Mouse (Mus musculus) forebrain, embryonic 12.5 days (tissue): ENCODE data around the gene Elfn2. TPM values are rescaled to one million over a fixed set of nuclear protein-coding genes. Genes with fewer than 3 reads are reported as not detected.
A peak's percentile ranks its signal among the peaks of the same experiment; 100 is the strongest.

ENCODE experiments used
- ATAC-seq: fragments of 200-750 bp; cut with Nextera tagmentation; 2 replicates; pipeline ENCODE4 v1.8.0; 2017; ENCODE audit warnings: moderate TSS enrichment; ENCODE audit not compliant: low FRiP score
- H3K27ac ChIP-seq: fragments of 300-500 bp; sonication (generic); 2 replicates; pipeline ENCODE4 v1.5.1; 2016; ENCODE audit warnings: mild to moderate bottlenecking
- H3K27me3 ChIP-seq: fragments of 300-500 bp; sonication (generic); 2 replicates; pipeline ENCODE4 v1.6.1; 2016; ENCODE audit warnings: mild to moderate bottlenecking
- H3K36me3 ChIP-seq: fragments of 300-500 bp; sonication (generic); replicated peaks from 2 replicates; pipeline ENCODE4 v1.6.1; 2016; ENCODE audit warnings: mild to moderate bottlenecking
- H3K4me1 ChIP-seq: fragments of 300-500 bp; sonication (generic); 2 replicates; pipeline ENCODE4 v1.6.1; 2016
- H3K4me2 ChIP-seq: fragments of 300-500 bp; sonication (generic); 2 replicates; pipeline ENCODE4 v1.6.1; 2016; ENCODE audit warnings: mild to moderate bottlenecking, moderate library complexity
- H3K4me3 ChIP-seq: fragments of 300-500 bp; sonication (generic); replicated peaks from 2 replicates; pipeline ENCODE4 v1.5.1; 2016; ENCODE audit warnings: mild to moderate bottlenecking
- H3K9ac ChIP-seq: fragments of 300-500 bp; sonication (generic); 2 replicates; pipeline ENCODE4 v1.6.1; 2016; ENCODE audit warnings: mild to moderate bottlenecking
- H3K9me3 ChIP-seq: fragments of 300-500 bp; sonication (generic); 2 replicates; pipeline ENCODE4 v1.6.1; 2016
- WGBS: fragments of 180-500 bp; shearing (Covaris S2); methylation state at CpG from one replicate; pipeline ENCODE4 v1.1.7; 2016; 5-methylcytosine and 5-hydroxymethylcytosine counted together
- polyA plus RNA-seq: library from polyadenylated mRNA; unstranded; fragments of >200 nt; fragmentation: Nextera tagmentation; extraction: Ambion mirVana; gene quantifications from 2 replicates; pipeline ENCODE4 v1.2.1, GENCODE M21; 2016

Elfn2 gene
- polyA plus RNA-seq, 1 experiment from 2014 or later, result 1.2 TPM

- Histone ChIP-seq H3K27me3 (peaks cover 69% of the 10 kb centered on the region), H3K4me2 (no peak overlapping the region), H3K4me3 (no peak overlapping the region), H3K4me1 (peaks cover 28% of the 10 kb centered on the region), H3K27ac (no peak overlapping the region), H3K36me3 (no peaks in the 10 kb centered on the region), H3K9ac (no peak overlapping the region), H3K9me3 (no peaks in the 10 kb centered on the region)
- 57% methylated on average over 6 of the region's 6 CpGs for WGBS
- no peak for ATAC-seq
These were observed 43.6 kb downstream of the Elfn2 start for GRCm38 (mm10) chr15:78674912-78675412.

GRCm38 (mm10) chr15:78673436-78673835, 45.1 kb downstream of the Elfn2 start:
- Histone ChIP-seq H3K4me3 (no peak overlapping the region), H3K9me3 (no peaks in the 10 kb centered on the region), H3K4me2 (no peak overlapping the region), H3K27ac (no peak overlapping the region), H3K9ac (no peak overlapping the region), H3K4me1 (peaks cover 31% of the 10 kb centered on the region), H3K36me3 (no peaks in the 10 kb centered on the region), H3K27me3 (peaks cover 61% of the 10 kb centered on the region)
- ATAC-seq, result no peak
- WGBS, result 88% methylated on average over 19 of the region's 19 CpGs

GRCm38 (mm10) chr15:78670341-78670740, 48.2 kb downstream of the Elfn2 start:
- no peak overlapping the region for H3K9ac ChIP-seq
- no peak overlapping the region for H3K27ac ChIP-seq
- no peak overlapping the region for H3K4me2 ChIP-seq
- peaks cover 24% of the 10 kb centered on the region for H3K4me1 ChIP-seq
- H3K27me3 ChIP-seq, result peaks cover 50% of the 10 kb centered on the region
- no peaks in the 10 kb centered on the region for H3K36me3 ChIP-seq
- H3K9me3 ChIP-seq, result no peaks in the 10 kb centered on the region
- WGBS, result 21% methylated on average over 5 of the region's 5 CpGs
- peak; percentile 36; the same call in 1 of the 2 replicates for ATAC-seq
- H3K4me3 ChIP-seq, result no peak overlapping the region

GRCm38 (mm10) chr15:78669221-78669871, 49.2 kb downstream of the Elfn2 start:
- Histone ChIP-seq H3K27me3 (peaks cover 43% of the 10 kb centered on the region), H3K9me3 (no peaks in the 10 kb centered on the region), H3K4me3 (no peak overlapping the region), H3K4me2 (no peak overlapping the region), H3K36me3 (no peaks in the 10 kb centered on the region), H3K4me1 (peaks cover 19% of the 10 kb centered on the region), H3K9ac (no peak overlapping the region), H3K27ac (no peak overlapping the region)
- 74% methylated on average over 10 of the region's 10 CpGs for whole genome bisulfite sequencing
- ATAC-seq, result no peak

- peaks cover 2% of the 10 kb centered on the region; the same call in 1 of the 2 replicates for H3K4me1 ChIP-seq
- no peak for ATAC-seq
- no peaks in the 10 kb centered on the region for H3K36me3 ChIP-seq
- no peaks in the 10 kb centered on the region for H3K9me3 ChIP-seq
- WGBS, result 69% methylated on average over 5 of the region's 5 CpGs
- no peak overlapping the region for H3K4me3 ChIP-seq
- H3K9ac ChIP-seq, result no peak overlapping the region
- H3K27me3 ChIP-seq, result no peaks in the 10 kb centered on the region
- H3K4me2 ChIP-seq, result no peak overlapping the region
- no peak overlapping the region for H3K27ac ChIP-seq
These were observed 54.3 kb downstream of the Elfn2 start for GRCm38 (mm10) chr15:78664268-78664667.

GRCm38 (mm10) chr15:78651169-78651568, 67.4 kb downstream of the Elfn2 start:
- no peak for ATAC-seq
- no peaks in the 10 kb centered on the region for H3K36me3 ChIP-seq
- no peak overlapping the region for H3K4me3 ChIP-seq

GRCm38 (mm10) chr15:78647746-78648145, 70.8 kb downstream of the Elfn2 start:
- Histone ChIP-seq H3K36me3 (no peaks in the 10 kb centered on the region), H3K4me3 (no peak overlapping the region), H3K4me2 (no peak overlapping the region), H3K4me1 (peaks cover 18% of the 10 kb centered on the region), H3K27me3 (no peaks in the 10 kb centered on the region), H3K9me3 (no peaks in the 10 kb centered on the region), H3K27ac (no peak overlapping the region), H3K9ac (no peak overlapping the region)
- no peak for ATAC-seq
- WGBS, result 76% methylated on average over 4 of the region's 4 CpGs

More at GRCm38 (mm10) chr15:78651169-78651568, 67.4 kb downstream of the Elfn2 start:
- Histone ChIP-seq H3K27ac (no peak overlapping the region), H3K27me3 (no peaks in the 10 kb centered on the region), H3K9ac (no peak overlapping the region), H3K4me1 (peaks cover 4% of the 10 kb centered on the region; the same call in 1 of the 2 replicates), H3K9me3 (no peaks in the 10 kb centered on the region), H3K4me2 (no peak overlapping the region)
- WGBS, result 28% methylated on average over 4 of the region's 4 CpGs

- no peak overlapping the region for H3K4me2 ChIP-seq
- H3K4me3 ChIP-seq, result no peak overlapping the region
- H3K9ac ChIP-seq, result 0 out of 2 replicates have a peak overlapping the region, but pooled peaks have one; percentile 21
- WGBS, result 56% methylated on average over 8 of the region's 8 CpGs
- no peak overlapping the region for H3K27ac ChIP-seq
- no peak for ATAC-seq
- H3K27me3 ChIP-seq, result peaks cover 4% of the 10 kb centered on the region; the same call in 1 of the 2 replicates
- peaks cover 23% of the 10 kb centered on the region for H3K4me1 ChIP-seq
- no peaks in the 10 kb centered on the region for H3K9me3 ChIP-seq
- no peaks in the 10 kb centered on the region for H3K36me3 ChIP-seq
These were observed 74.0 kb downstream of the Elfn2 start for GRCm38 (mm10) chr15:78644606-78645005.

GRCm38 (mm10) chr15:78643633-78644032, 74.9 kb downstream of the Elfn2 start:
- Histone ChIP-seq H3K9ac (no peak overlapping the region), H3K36me3 (no peaks in the 10 kb centered on the region), H3K4me1 (peaks cover 21% of the 10 kb centered on the region), H3K27me3 (peaks cover 4% of the 10 kb centered on the region; the same call in 1 of the 2 replicates), H3K4me2 (no peak overlapping the region), H3K4me3 (no peak overlapping the region), H3K9me3 (no peaks in the 10 kb centered on the region), H3K27ac (no peak overlapping the region)
- WGBS, result 22% methylated on average over 6 of the region's 6 CpGs
- ATAC-seq, result no peak

- H3K4me1 ChIP-seq, result peaks cover 74% of the 10 kb centered on the region
- H3K4me3 ChIP-seq, result no peak overlapping the region
- H3K36me3 ChIP-seq, result no peaks in the 10 kb centered on the region
- H3K27me3 ChIP-seq, result peaks cover 1% of the 10 kb centered on the region; the same call in 1 of the 2 replicates
- no peak overlapping the region for H3K9ac ChIP-seq
- 44% methylated on average over 7 of the region's 7 CpGs for WGBS
- no peak overlapping the region for H3K4me2 ChIP-seq
- H3K27ac ChIP-seq, result no peak overlapping the region
- no peaks in the 10 kb centered on the region for H3K9me3 ChIP-seq
- no peak for ATAC-seq
These were observed 83.3 kb downstream of the Elfn2 start for GRCm38 (mm10) chr15:78635231-78635630.

- H3K36me3 ChIP-seq, result no peaks in the 10 kb centered on the region
- peak overlapping the region; percentile 51 for H3K27ac ChIP-seq
- H3K27me3 ChIP-seq, result no peaks in the 10 kb centered on the region
- H3K4me1 ChIP-seq, result peaks cover 74% of the 10 kb centered on the region
- no peak overlapping the region for H3K4me2 ChIP-seq
- no peak overlapping the region for H3K9ac ChIP-seq
- peak; percentile 84 for ATAC-seq
- WGBS, result 31% methylated on average over 10 of the region's 10 CpGs
- no peak overlapping the region for H3K4me3 ChIP-seq
- no peaks in the 10 kb centered on the region for H3K9me3 ChIP-seq
These were observed 84.4 kb downstream of the Elfn2 start for GRCm38 (mm10) chr15:78634095-78634737.

GRCm38 (mm10) chr15:78633413-78633812, 85.2 kb downstream of the Elfn2 start:
- ATAC-seq, result no peak
- Histone ChIP-seq H3K4me1 (peaks cover 70% of the 10 kb centered on the region), H3K27me3 (0 out of 2 replicates have a peak, but pooled peaks cover 3% of the 10 kb centered on the region), H3K27ac (peak overlapping the region; percentile 51), H3K4me3 (no peak overlapping the region), H3K9me3 (no peaks in the 10 kb centered on the region), H3K36me3 (no peaks in the 10 kb centered on the region), H3K9ac (no peak overlapping the region), H3K4me2 (no peak overlapping the region)
- 55% methylated on average over 5 of the region's 5 CpGs for WGBS
